Mouse (Mus musculus): ENCODE data around the gene Irgc1. TPM values are rescaled to one million over a fixed set of nuclear protein-coding genes. Genes with fewer than 3 reads are reported as not detected.
A peak's percentile ranks its signal among the peaks of the same experiment; 100 is the strongest.

Irgc1 gene
- polyA plus RNA-seq, 1 experiment from 2014 or later = 0.29 TPM

GRCm38 (mm10) chr7:24431713-24432112, 20.4 kb downstream of the Irgc1 start:
- Histone ChIP-seq H3K4me3 (ENCODE audit: low read length) (no peak overlapping the region), H3K4me1 (ENCODE audit: control insufficient read depth, insufficient read depth, low read length) (peaks cover 8% of the 10 kb centered on the region), H3K27me3 (ENCODE audit: control insufficient read depth, insufficient read depth, low read length) (peaks cover 21% of the 10 kb centered on the region), H3K4me2 (ENCODE audit: low read depth, low read length) (no peak overlapping the region), H3K9me3 (replicated peaks; ENCODE audit: control insufficient read depth, low read length) (no peaks in the 10 kb centered on the region), H3K27ac (ENCODE audit: low read length) (no peak overlapping the region), H3K36me3 (ENCODE audit: control insufficient read depth, insufficient read depth) (no peaks in the 10 kb centered on the region), H3K9ac (ENCODE audit: low read length) (no peak overlapping the region)
- ATAC-seq (replicated peaks; ENCODE audit: extremely low read depth, insufficient read depth, low FRiP score) = no peak
- WGBS = 31% methylated on average over 11 of the region's 11 CpGs

DNA sequence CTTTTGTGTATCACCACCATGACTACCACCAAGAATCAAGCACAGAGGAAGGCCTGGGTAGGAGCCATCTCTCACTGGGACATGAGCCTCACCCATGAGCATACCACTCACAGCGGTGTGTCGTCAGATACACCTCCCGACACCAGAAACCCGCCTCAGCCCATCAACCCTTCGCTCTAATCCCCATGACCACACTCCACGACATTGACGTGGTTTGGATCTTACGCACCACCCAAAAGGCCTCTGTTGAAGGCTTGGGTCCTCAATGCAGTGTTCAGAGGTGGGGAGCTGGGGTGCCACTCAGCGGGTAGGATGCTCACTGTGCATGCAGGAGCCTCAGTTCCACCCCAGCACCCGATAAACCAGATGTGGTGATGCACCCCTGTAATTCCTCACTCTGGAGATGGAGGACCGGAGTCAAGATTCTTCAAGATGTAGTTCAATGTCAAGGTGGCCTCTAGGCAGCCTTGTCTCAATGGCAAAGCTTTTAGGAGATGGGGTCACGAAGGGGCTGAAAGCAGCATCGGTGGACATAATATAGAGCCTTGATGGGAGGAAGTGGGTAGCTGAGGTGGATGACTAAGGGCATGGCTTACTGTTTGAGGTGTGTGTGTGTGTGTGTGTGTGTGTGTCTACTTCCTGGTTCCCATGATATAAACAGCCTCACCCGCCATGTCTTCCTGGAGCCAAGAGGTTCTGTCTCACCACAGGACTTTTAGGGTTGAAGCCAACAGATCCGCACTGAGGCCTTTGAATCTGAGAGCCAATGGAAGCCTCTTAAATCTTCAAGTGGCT, 21.3 kb downstream of the Irgc1 start:
- Histone ChIP-seq H3K4me3 (ENCODE audit: low read length) (no peak overlapping the region), H3K27me3 (ENCODE audit: control insufficient read depth, insufficient read depth, low read length) (peaks cover 21% of the 10 kb centered on the region), H3K4me1 (ENCODE audit: control insufficient read depth, insufficient read depth, low read length) (peaks cover 8% of the 10 kb centered on the region), H3K9me3 (replicated peaks; ENCODE audit: control insufficient read depth, low read length) (no peaks in the 10 kb centered on the region), H3K27ac (ENCODE audit: low read length) (no peak overlapping the region), H3K9ac (ENCODE audit: low read length) (no peak overlapping the region), H3K36me3 (ENCODE audit: control insufficient read depth, insufficient read depth) (no peaks in the 10 kb centered on the region), H3K4me2 (ENCODE audit: low read depth, low read length) (no peak overlapping the region)
- WGBS = 92% methylated on average over 15 of the region's 15 CpGs
- ATAC-seq (replicated peaks; ENCODE audit: extremely low read depth, insufficient read depth, low FRiP score) = no peak

- Histone ChIP-seq H3K4me3 (ENCODE audit: low read length) (no peak overlapping the region), H3K4me1 (ENCODE audit: control insufficient read depth, insufficient read depth, low read length) (peaks cover 13% of the 10 kb centered on the region), H3K9ac (ENCODE audit: low read length) (peak overlapping the region; percentile 10), H3K9me3 (replicated peaks; ENCODE audit: control insufficient read depth, low read length) (no peaks in the 10 kb centered on the region), H3K36me3 (ENCODE audit: control insufficient read depth, insufficient read depth) (no peaks in the 10 kb centered on the region), H3K4me2 (ENCODE audit: low read depth, low read length) (peak overlapping the region; percentile 38), H3K27me3 (ENCODE audit: control insufficient read depth, insufficient read depth, low read length) (peaks cover 21% of the 10 kb centered on the region), H3K27ac (ENCODE audit: low read length) (peak overlapping the region; percentile 80)
- 35% methylated on average over 16 of the region's 16 CpGs for WGBS
- ATAC-seq (replicated peaks; ENCODE audit: extremely low read depth, insufficient read depth, low FRiP score) = peak; percentile 74
Measured at GRCm38 (mm10) chr7:24429413-24430112, 22.5 kb downstream of the Irgc1 start.

DNA sequence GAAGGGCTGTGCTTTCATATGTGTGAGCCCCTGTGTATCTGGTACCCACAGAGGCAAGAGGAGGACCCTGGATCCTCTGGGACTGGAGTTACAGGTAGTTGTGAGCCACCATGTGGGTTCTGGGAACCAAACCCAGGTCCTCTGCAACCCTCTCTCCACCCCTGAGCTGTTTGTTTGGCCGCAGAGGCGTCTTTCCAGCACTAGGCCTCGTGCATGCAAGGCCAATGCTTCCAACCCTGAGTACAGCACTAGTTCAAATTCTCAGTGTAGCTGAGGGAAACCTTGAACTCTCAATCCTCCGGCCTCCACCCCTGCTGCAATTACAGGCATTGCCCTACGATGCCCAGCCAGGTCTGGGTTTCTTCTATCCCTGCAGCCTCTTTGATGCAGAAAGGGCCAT, 23.4 kb downstream of the Irgc1 start:
- Histone ChIP-seq H3K4me3 (ENCODE audit: low read length) (no peak overlapping the region), H3K27ac (ENCODE audit: low read length) (no peak overlapping the region), H3K27me3 (ENCODE audit: control insufficient read depth, insufficient read depth, low read length) (peaks cover 21% of the 10 kb centered on the region), H3K4me1 (ENCODE audit: control insufficient read depth, insufficient read depth, low read length) (peaks cover 21% of the 10 kb centered on the region), H3K36me3 (ENCODE audit: control insufficient read depth, insufficient read depth) (no peaks in the 10 kb centered on the region), H3K9ac (ENCODE audit: low read length) (no peak overlapping the region), H3K9me3 (replicated peaks; ENCODE audit: control insufficient read depth, low read length) (no peaks in the 10 kb centered on the region), H3K4me2 (ENCODE audit: low read depth, low read length) (no peak overlapping the region)
- 92% methylated on average over 5 of the region's 5 CpGs for WGBS
- no peak for ATAC-seq (replicated peaks; ENCODE audit: extremely low read depth, insufficient read depth, low FRiP score)

DNA sequence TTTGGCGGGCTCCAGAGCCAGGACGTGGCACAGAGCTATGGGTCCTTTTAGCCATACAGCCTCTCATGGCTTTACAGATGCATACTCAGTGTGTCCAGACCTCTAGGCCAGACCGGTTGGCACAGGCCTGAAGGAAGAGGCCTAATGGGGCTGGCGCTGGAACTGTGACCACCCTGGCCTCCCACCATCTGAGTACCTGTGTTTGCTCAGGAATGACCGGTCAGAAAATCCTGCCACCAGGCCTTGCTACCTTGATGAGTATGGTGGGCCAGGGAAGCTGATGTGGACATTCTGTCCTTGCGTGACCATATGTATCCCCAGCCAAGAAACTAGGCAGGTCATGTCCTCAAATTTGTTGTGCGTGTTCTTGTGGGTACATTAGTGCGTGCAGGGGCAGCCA, 24.9 kb downstream of the Irgc1 start:
- no peak for ATAC-seq (replicated peaks; ENCODE audit: extremely low read depth, insufficient read depth, low FRiP score)
- 93% methylated on average over 8 of the region's 8 CpGs for WGBS
- Histone ChIP-seq H3K27ac (ENCODE audit: low read length) (no peak overlapping the region), H3K4me3 (ENCODE audit: low read length) (no peak overlapping the region), H3K27me3 (ENCODE audit: control insufficient read depth, insufficient read depth, low read length) (peaks cover 6% of the 10 kb centered on the region; the same call in 1 of the 2 replicates), H3K4me1 (ENCODE audit: control insufficient read depth, insufficient read depth, low read length) (peaks cover 22% of the 10 kb centered on the region), H3K9me3 (replicated peaks; ENCODE audit: control insufficient read depth, low read length) (no peaks in the 10 kb centered on the region), H3K36me3 (ENCODE audit: control insufficient read depth, insufficient read depth) (no peaks in the 10 kb centered on the region), H3K4me2 (ENCODE audit: low read depth, low read length) (no peak overlapping the region), H3K9ac (ENCODE audit: low read length) (no peak overlapping the region)

DNA sequence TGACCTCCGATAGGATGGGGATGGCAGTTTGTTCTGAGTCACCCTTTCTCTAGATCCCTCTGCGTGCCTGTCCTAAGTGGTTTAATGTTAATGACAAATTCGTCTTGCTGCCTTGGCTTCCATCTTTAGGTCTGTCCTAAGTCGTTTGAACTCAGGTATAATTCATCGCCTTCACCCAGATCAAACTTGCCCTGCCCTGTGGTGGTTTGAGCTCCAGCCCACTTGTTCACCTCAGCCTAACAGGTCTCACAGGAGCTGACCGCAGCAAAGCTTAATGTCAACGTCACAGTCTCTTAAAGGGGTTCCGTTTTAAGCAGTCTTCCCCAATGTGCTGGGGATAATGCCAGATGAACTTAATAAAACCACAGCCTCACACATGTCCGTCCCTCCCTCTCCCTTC, 26.2 kb downstream of the Irgc1 start:
- no peak for ATAC-seq (replicated peaks; ENCODE audit: extremely low read depth, insufficient read depth, low FRiP score)
- Histone ChIP-seq H3K4me3 (ENCODE audit: low read length) (no peak overlapping the region), H3K27me3 (ENCODE audit: control insufficient read depth, insufficient read depth, low read length) (no peaks in the 10 kb centered on the region), H3K9me3 (replicated peaks; ENCODE audit: control insufficient read depth, low read length) (no peaks in the 10 kb centered on the region), H3K27ac (ENCODE audit: low read length) (no peak overlapping the region), H3K36me3 (ENCODE audit: control insufficient read depth, insufficient read depth) (0 out of 2 replicates have a peak, but pooled peaks cover 7% of the 10 kb centered on the region), H3K9ac (ENCODE audit: low read length) (no peak overlapping the region), H3K4me1 (ENCODE audit: control insufficient read depth, insufficient read depth, low read length) (peaks cover 22% of the 10 kb centered on the region), H3K4me2 (ENCODE audit: low read depth, low read length) (no peak overlapping the region)
- 80% methylated on average over 9 of the region's 9 CpGs for WGBS

DNA sequence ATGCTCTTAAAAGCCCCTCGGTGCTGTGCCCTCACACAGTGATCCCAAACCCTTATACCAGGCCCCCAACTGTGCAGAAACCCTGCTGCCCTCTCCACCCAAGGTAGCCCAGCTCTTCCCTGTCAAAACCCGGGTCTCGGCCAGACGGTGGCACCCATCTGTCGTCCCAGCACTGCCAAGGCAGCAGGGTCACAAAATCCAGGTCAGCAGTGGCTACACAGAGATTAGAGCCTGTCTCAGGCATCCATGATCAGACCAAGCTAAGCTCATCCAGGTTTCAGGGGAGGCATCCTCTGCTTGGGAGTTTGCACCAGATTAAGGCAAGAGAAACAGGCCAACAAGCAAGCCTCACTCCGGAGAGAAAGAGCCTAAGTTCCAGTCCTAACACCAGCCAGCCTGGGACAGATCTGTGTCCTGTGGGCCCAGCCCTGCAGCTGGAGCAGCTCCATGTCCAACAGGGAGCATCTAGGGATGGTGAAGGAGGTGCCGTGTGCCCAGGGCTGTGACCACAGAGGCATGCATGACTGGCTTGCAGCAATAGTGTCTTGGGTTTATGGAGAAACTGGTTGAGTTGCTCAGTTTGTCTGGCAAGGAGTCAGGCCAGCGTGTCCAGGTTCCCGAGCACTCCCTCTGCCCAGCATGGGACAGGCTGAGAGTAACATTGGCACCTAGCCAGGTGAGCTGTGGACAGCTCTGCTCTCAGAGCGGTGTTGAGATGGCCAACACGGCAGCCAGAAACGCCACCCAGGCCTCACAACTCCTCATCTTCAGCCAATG, 28.0 kb downstream of the Irgc1 start:
- H3K27ac ChIP-seq (ENCODE audit: low read length) = 0 out of 2 replicates have a peak overlapping the region, but pooled peaks have one; percentile 5
- no peaks in the 10 kb centered on the region for H3K27me3 ChIP-seq (ENCODE audit: control insufficient read depth, insufficient read depth, low read length)
- H3K4me3 ChIP-seq (ENCODE audit: low read length) = no peak overlapping the region
- H3K9me3 ChIP-seq (replicated peaks; ENCODE audit: control insufficient read depth, low read length) = no peaks in the 10 kb centered on the region
- 54% methylated on average over 12 of the region's 12 CpGs for WGBS
- no peak overlapping the region for H3K9ac ChIP-seq (ENCODE audit: low read length)
- peak; percentile 81 for ATAC-seq (replicated peaks; ENCODE audit: extremely low read depth, insufficient read depth, low FRiP score)
- H3K4me2 ChIP-seq (ENCODE audit: low read depth, low read length) = no peak overlapping the region
- H3K4me1 ChIP-seq (ENCODE audit: control insufficient read depth, insufficient read depth, low read length) = peaks cover 18% of the 10 kb centered on the region
- H3K36me3 ChIP-seq (ENCODE audit: control insufficient read depth, insufficient read depth) = 0 out of 2 replicates have a peak, but pooled peaks cover 7% of the 10 kb centered on the region

GRCm38 (mm10) chr7:24423107-24423763, 28.9 kb downstream of the Irgc1 start:
- H3K4me1 ChIP-seq (ENCODE audit: control insufficient read depth, insufficient read depth, low read length) = peaks cover 18% of the 10 kb centered on the region
- H3K9me3 ChIP-seq (replicated peaks; ENCODE audit: control insufficient read depth, low read length) = no peaks in the 10 kb centered on the region
- ATAC-seq (replicated peaks; ENCODE audit: extremely low read depth, insufficient read depth, low FRiP score) = no peak
- H3K4me2 ChIP-seq (ENCODE audit: low read depth, low read length) = no peak overlapping the region
- no peak overlapping the region for H3K4me3 ChIP-seq (ENCODE audit: low read length)
- 81% methylated on average over 15 of the region's 15 CpGs for WGBS
- H3K9ac ChIP-seq (ENCODE audit: low read length) = no peak overlapping the region
- no peak overlapping the region for H3K27ac ChIP-seq (ENCODE audit: low read length)
- no peaks in the 10 kb centered on the region for H3K27me3 ChIP-seq (ENCODE audit: control insufficient read depth, insufficient read depth, low read length)
- 0 out of 2 replicates have a peak, but pooled peaks cover 7% of the 10 kb centered on the region for H3K36me3 ChIP-seq (ENCODE audit: control insufficient read depth, insufficient read depth)
